Mouse (Mus musculus) bone marrow macrophage, adult 2 months (primary cell): Measurements from ENCODE around the gene Top2a.

ENCODE experiments used
- CTCF ChIP-seq: IDR thresholded peaks from 2 replicates; pipeline ENCODE4 v1.5.1; 2012; ENCODE audit warnings: low read depth, mild to moderate bottlenecking, low read length, moderate library complexity
- POLR2A ChIP-seq: IDR thresholded peaks from 2 replicates; pipeline ENCODE4 v1.6.1; 2012; ENCODE audit warnings: mild to moderate bottlenecking, low read depth, low read length, borderline replicate concordance

DNA sequence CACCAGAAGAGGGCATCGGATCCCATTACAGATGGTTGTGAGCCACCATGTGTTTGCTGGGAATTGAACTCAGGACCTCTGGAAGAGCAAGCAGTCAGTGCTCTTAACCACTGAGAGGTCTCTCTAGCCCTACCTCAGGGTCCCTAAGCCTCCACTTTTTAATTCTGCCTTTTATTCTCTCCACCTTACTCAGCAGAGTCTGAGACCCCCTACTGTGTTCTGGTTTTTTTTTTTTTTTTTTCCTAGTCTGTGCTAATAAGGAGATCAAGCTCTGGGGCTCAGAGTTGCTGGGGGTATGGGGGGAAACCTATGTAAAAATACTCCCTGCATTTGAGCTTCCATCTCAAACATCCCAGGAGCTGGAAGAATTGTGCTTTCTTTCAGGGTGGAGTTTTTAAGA lies 71.9 kb downstream of the Top2a start:
- TF ChIP-seq POLR2A (no peak), CTCF (no peak)
